Mouse (Mus musculus) cerebellum, adult 9-11 months (tissue): ENCODE data around the gene Tcf12.

Source experiments
- DNase-seq: peaks from one replicate; pipeline ENCODE4 v3.0.0; 2022

The Tcf12 gene

DNA sequence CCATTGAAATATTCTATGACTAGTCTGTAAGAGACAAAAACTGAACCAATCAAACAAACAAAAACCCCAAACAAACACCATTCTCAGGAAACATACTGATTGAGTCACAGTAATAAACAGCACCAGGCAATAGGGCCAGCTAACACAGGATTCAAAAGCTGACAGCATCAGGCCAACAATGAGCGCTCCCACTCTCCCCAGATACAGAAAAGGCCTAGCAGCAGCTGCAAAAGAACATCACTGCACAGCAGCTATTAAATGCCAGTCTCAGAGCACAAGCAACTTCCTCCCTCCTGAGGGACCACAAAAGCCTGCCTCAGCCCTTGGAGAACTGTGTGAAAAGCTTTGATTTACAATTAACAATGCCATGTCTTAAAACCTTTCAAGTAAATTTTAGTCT lies 214.3 kb downstream of the Tcf12 start:
- DNase-seq = no peak

GRCm38 (mm10) chr9:71895931-71896724 lies 215.5 kb downstream of the Tcf12 start:
- no peak for DNase-seq

DNA sequence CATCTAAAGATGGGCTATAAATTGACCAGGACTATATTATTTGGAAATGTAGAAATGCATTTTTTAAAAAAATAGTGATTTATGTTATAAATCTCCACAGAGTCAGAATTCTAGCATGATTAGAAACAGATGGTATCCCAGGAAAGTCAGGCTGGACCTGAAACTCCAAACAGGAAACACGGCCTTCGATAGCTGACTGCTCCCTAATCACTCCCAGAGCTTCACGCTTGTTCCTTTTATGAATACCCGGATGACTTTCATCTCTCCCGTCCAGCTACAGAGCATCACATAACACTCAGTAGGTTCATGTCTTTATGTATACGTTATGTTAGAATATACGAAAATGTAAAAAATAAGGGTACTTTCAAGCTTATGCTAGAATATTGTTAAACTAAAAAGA lies 216.4 kb downstream of the Tcf12 start:
- no peak for DNase-seq

- DNase-seq = no peak
Measured at GRCm38 (mm10) chr9:71894943-71895286, 216.8 kb downstream of the Tcf12 start.

DNA sequence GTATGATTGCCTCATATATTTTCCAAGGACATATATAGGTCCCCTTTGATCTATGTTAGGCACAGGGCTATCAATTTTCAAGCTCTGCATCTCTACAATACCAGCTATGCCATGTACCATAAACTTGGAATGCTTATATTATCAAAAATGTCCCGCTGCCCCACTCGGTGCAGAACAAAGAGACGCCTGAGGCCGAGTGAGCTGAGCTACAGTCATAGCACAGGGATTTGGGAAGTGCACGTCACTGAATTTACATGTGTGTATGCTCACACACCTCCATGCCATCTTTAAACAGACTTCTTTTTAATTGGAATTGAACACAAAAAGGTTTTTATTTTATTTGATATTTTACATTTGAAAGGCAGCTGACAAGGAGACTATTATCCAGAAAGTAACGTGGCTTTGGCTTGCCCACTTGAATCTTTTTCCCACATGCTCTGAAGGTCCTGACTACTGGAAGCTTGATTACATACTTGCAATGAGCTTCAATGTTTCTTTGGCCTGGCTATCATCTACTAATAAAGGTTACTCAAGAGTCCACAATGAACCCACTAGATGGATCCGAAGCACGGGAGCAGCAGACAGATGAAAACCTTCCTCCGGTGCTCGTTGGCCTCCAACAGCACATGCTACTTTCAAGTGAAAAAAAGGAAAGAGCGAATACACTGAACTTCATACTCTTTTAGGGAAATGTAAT lies 217.3 kb downstream of the Tcf12 start:
- DNase-seq = no peak

DNA sequence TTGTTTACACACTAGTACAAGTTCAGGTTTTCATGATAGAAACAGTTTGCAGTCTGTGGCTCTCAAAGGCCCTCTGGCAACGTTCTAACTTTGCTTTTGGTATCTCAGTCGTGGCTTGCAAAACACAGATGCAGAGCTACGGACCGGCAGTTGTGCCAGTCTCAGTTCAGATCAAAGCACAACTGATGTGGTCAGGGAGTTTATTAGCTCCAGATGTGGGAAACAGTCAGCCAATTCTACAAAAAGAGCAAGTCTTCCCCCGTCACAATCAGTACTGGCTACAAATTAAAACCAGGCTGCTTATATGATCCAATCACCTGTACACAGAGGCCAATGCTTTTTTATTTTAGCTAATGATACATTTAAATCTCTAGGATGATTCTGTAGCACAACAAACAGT lies 223.2 kb downstream of the Tcf12 start:
- no peak for DNase-seq

- no peak for DNase-seq
Measured at GRCm38 (mm10) chr9:71880629-71881028, 231.0 kb downstream of the Tcf12 start.

- DNase-seq = no peak
Measured at GRCm38 (mm10) chr9:71879972-71880371, 231.7 kb downstream of the Tcf12 start.

DNA sequence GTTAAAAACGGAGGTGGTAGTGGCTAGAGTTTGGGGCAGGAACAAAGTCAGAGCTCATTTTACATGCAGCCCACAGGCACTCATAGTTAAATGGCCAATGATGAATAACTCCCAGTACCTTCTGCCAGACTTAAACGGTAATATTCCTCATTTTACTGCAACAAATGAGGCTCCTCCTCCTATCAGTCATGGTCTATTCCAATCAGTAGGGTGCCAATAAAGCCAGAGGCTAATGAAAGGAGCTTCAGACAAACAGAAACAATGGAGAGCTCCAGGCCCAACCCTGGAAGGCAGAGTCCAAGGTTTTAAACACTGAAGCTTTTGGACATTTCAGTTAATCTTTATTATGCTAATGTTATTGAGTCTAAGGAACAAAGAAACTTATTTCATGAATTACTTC lies 232.3 kb downstream of the Tcf12 start:
- DNase-seq = no peak

DNA sequence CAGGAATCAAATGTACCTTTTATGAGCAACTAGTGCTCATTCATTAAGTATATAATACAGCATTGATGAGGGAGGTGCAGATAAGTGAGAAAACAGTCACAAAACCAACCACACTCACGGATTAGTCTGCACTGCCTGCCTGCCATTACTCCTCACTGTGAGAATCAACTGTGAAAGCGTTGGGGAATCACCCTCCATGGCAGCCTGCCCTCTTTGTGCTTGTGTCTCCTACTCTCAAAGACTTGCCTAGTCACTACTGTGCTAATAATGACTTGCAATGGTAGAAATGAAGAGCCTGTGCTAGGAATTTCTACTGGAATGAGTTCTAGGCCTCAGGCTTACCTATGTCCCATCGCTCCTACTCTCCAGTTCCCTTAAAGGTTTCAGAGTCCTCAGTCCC lies 233.8 kb downstream of the Tcf12 start:
- no peak for DNase-seq

DNA sequence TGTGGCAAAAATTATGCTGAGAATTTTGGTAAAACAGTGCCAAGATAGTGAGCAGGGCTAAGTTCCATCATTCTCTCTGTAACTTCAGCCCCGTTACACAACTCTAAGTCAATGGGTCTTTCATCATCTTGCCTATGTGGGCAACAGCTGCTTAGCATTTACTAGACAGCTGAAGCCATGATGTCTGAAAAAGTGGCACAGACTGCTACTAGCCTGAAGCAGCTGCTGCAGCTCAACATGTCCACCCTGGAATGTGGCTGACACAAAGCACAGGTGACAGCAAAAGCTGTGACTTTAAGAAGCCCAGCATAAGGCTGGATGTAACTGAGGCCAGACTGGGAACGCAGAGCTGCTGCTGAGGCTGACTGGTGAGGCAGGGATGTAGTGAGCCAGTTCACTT lies 236.9 kb downstream of the Tcf12 start:
- DNase-seq = no peak

DNA sequence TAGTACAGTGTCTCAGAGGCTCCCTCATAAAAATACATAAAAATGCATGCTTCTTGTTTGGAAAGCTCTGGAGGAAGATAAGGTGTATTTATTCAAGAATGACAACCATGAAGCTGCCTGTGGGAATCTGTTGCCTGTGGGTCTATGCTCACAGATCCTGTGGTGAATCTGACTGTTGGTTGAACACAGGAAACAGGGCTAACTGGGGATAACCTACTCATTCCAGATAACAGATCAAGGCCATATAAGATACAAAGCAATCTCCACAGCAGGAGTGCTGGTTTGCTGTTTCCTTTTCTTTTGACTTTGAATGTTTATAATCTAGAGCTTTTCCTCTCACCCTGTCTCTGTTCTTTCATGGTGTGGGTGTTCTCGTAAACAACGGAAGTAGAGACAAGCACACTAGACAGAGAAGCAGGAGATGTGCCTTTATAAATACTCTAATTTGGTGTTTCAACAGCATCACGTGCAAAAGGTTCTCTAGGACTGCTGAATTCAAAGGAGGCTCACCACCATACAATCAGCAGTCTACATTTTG lies 237.6 kb downstream of the Tcf12 start:
- DNase-seq = no peak

GRCm38 (mm10) chr9:71863338-71863737 lies 248.3 kb downstream of the Tcf12 start:
- DNase-seq = no peak

DNA sequence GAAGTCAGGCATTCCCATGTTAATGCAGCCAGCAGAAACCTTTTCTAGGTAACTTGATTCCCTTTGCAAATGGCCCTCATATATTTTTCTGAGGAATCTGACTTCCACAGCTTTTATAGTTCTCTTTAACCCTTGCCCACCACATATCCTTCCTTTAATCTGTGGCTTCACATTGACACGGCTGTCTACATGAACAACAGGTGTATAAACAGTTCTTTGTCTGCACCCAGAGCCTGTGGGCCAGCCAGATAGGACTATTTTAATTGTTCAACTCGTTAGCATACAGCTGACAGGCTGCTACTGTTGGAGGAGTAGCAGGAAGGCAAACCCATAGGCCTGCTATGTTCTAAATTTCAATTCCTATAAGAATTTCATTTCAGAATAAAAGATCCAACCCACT lies 250.0 kb downstream of the Tcf12 start:
- no peak for DNase-seq

DNA sequence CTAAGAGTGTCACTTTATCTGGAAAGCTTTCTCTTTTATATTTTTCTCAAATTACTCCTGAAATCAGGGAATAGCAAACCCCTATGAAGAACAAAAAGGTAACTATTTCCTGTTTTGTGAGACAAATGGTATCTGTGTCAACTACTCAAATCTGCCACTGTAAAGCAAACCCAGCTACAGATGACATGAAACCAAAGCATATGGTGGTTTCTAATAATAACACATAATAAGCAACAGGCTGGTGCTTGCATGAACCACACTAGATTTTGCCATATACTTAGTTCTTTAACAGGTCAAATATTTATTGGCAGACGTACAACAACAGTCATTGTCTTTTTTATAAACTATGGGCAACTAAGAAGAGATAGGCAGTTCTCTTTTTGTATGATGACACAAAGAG lies 253.7 kb downstream of the Tcf12 start:
- no peak for DNase-seq

DNA sequence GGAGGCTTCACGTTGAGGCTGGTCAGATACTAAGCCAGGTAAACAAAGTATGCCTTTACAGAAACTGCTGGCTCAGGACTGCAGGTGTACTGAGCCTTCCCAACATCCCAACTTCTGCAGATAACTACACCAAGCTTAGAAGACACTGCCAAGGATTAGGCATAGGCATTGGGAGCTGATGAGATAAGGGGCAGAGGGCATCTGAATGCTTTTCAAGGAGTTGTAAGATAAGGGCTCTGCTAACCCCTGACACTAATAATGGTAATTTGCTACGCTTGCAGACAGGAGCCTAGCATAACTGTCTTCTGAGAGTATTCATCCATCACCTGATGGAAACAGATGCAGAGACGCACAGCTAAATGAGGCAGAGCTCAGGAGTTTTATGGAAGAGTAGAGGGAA lies 257.8 kb downstream of the Tcf12 start:
- no peak for DNase-seq

GRCm38 (mm10) chr9:71850283-71850682 lies 261.4 kb downstream of the Tcf12 start:
- no peak for DNase-seq

GRCm38 (mm10) chr9:71848392-71848791 lies 263.3 kb downstream of the Tcf12 start:
- no peak for DNase-seq

GRCm38 (mm10) chr9:71847921-71848320 lies 263.8 kb downstream of the Tcf12 start:
- DNase-seq = no peak

DNA sequence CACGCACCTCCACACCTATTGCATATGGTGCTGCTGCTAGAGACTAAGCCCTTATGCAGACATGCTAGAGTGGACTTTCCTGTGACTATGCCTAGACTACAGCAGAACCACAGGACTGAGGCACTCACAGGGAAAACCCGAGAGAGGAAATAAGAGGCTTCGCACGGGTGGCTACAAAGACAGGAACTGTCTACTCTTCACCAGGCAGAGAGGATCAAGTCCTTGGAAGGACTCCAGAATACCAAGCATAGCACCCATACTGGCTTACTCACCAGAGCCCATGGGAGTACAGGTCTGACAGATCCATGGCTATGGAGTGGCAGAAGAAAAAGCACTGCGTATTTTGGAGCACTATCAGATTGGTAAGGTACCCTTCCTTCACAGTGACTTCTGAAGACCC lies 269.8 kb downstream of the Tcf12 start:
- no peak for DNase-seq

DNA sequence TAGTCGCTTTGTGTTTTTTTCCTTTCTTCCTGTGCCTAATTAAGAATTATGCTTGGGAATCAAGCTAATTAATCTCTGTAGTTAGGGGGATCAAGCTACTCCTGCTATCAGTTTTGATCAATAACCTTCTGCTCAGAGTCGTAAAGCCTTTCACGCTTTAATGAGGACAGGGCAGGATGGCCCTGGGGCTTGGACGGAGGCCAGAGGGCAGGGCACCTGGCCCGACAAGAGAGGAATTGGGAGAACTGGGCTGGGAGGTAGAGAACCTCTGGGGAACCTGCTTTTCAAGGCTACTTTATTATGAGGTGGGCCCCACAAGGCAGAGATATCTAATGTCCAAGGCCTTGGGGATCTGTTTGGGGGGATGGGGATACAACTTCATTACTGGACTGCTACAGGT lies 274.3 kb downstream of the Tcf12 start:
- DNase-seq = no peak

DNA sequence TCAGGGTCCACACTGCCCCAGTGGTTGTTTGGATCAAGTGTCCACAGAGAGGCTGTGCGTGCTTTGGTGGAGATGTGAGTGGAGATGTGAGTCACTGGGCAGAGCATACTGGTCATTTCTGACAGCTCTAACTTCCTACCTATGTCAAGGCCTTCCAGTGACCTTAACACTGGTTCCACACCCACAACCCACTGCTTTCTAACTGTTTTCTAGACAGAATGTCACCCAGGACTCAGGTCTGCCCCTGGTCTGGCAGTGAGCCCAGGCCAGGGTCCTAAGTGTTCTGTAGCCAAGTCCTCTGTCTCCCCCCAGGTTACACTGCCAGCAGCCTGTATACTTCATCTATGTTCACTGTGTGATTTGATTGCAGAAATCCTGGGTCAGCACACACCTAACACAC lies 275.3 kb downstream of the Tcf12 start:
- DNase-seq = no peak

DNA sequence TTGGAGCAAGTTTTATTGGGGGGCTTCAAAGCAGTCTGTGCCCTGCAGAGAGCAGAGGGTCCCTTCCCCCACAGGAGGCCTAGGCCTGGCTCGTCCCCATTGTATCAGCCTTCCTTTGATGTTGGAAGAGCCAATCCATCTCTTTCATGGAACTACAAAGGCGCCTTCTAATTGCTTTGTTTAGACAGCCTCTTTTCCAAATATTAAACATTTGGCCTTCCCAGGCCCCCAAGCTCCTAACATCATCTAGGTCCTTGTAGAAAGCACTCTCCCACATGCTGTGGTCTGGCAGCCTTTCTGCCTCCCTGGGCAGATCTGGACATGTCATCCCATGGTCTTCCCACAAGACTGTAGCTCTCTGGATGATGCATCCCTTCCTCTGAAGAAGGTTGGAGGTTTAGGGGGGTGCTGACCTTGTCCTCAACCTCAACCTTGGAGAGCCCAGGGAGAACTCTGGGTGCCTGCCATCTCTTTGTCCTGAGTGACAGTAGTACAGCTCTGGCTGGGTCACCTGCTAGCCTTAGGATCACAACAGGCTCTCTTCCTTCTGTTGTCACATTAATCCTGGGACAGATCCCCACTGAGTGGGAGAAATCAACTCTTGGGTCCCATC lies 276.4 kb downstream of the Tcf12 start:
- DNase-seq = no peak

GRCm38 (mm10) chr9:71834707-71835106 lies 277.0 kb downstream of the Tcf12 start:
- no peak for DNase-seq
